Mouse (Mus musculus) midbrain, embryonic 12.5 days (tissue): Measurements from ENCODE around the gene Eif4ebp2. TPM values are rescaled to one million over a fixed set of nuclear protein-coding genes. Genes with fewer than 3 reads are reported as not detected.

ENCODE experiments used
- ATAC-seq: fragments of 200-750 bp; cut with Nextera tagmentation; 2 replicates; pipeline ENCODE4 v1.8.0; 2017; ENCODE audit warnings: low read depth, moderate TSS enrichment, moderate library complexity; ENCODE audit not compliant: low FRiP score
- H3K27ac ChIP-seq: fragments of 300-500 bp; sonication (generic); replicated peaks from 2 replicates; pipeline ENCODE4 v1.5.1; 2016; ENCODE audit warnings: mild to moderate bottlenecking
- H3K27me3 ChIP-seq: fragments of 300-500 bp; sonication (generic); 2 replicates; pipeline ENCODE4 v1.6.1; 2016; ENCODE audit warnings: mild to moderate bottlenecking
- H3K36me3 ChIP-seq: fragments of 300-500 bp; sonication (generic); 2 replicates; pipeline ENCODE4 v1.6.1; 2016
- H3K4me1 ChIP-seq: fragments of 300-500 bp; sonication (generic); 2 replicates; pipeline ENCODE4 v1.6.1; 2016
- H3K4me2 ChIP-seq: fragments of 300-500 bp; sonication (generic); replicated peaks from 2 replicates; pipeline ENCODE4 v1.6.1; 2016; ENCODE audit warnings: mild to moderate bottlenecking, moderate library complexity
- H3K4me3 ChIP-seq: fragments of 300-500 bp; sonication (generic); 2 replicates; pipeline ENCODE4 v1.5.1; 2016; ENCODE audit warnings: mild to moderate bottlenecking
- H3K9ac ChIP-seq: fragments of 300-500 bp; sonication (generic); replicated peaks from 2 replicates; pipeline ENCODE4 v1.6.1; 2016; ENCODE audit warnings: mild to moderate bottlenecking, moderate library complexity
- H3K9me3 ChIP-seq: fragments of 300-500 bp; sonication (generic); 2 replicates; pipeline ENCODE4 v1.6.1; 2016; ENCODE audit warnings: mild to moderate bottlenecking
- WGBS: fragments of 180-500 bp; shearing (Covaris S2); methylation state at CpG from one replicate; pipeline ENCODE4 v1.1.7; 2016; 5-methylcytosine and 5-hydroxymethylcytosine counted together
- polyA plus RNA-seq: library from polyadenylated mRNA; unstranded; fragments of >200 nt; fragmentation: Nextera tagmentation; extraction: Ambion mirVana; gene quantifications from 2 replicates; pipeline ENCODE4 v1.2.1, GENCODE M21; 2016

The Eif4ebp2 gene
- polyA plus RNA-seq, 1 experiment from 2014 or later = 79.2 TPM

GRCm38 (mm10) chr10:61416561-61416960 is 35.9 kb downstream of the Eif4ebp2 start:
- Histone ChIP-seq H3K4me3 (no peak overlapping the region), H3K4me1 (peaks cover 9% of the 10 kb centered on the region; the same call in 1 of the 2 replicates), H3K36me3 (no peaks in the 10 kb centered on the region), H3K27me3 (peaks cover 57% of the 10 kb centered on the region), H3K4me2 (no peak overlapping the region), H3K9me3 (no peaks in the 10 kb centered on the region), H3K27ac (no peak overlapping the region), H3K9ac (no peak overlapping the region)
- 37% methylated on average over 7 of the region's 7 CpGs for WGBS
- no peak for ATAC-seq

- Histone ChIP-seq H3K36me3 (no peaks in the 10 kb centered on the region), H3K9ac (no peak overlapping the region), H3K27me3 (peaks cover 54% of the 10 kb centered on the region), H3K27ac (no peak overlapping the region), H3K9me3 (no peaks in the 10 kb centered on the region), H3K4me3 (no peak overlapping the region), H3K4me1 (peaks cover 9% of the 10 kb centered on the region; the same call in 1 of the 2 replicates), H3K4me2 (no peak overlapping the region)
- WGBS = 20% methylated on average over 8 of the region's 8 CpGs
- ATAC-seq = no peak
Measured at GRCm38 (mm10) chr10:61415890-61416289, 36.6 kb downstream of the Eif4ebp2 start.

- peaks cover 48% of the 10 kb centered on the region for H3K27me3 ChIP-seq
- H3K36me3 ChIP-seq = no peaks in the 10 kb centered on the region
- H3K27ac ChIP-seq = no peak overlapping the region
- no peak overlapping the region for H3K4me3 ChIP-seq
- H3K9ac ChIP-seq = no peak overlapping the region
- no peak overlapping the region for H3K4me2 ChIP-seq
- peaks cover 11% of the 10 kb centered on the region; the same call in 1 of the 2 replicates for H3K4me1 ChIP-seq
- ATAC-seq = no peak
- 73% methylated on average over 3 of the region's 3 CpGs for WGBS
- H3K9me3 ChIP-seq = no peaks in the 10 kb centered on the region
Measured at GRCm38 (mm10) chr10:61415240-61415639, 37.2 kb downstream of the Eif4ebp2 start.

- Histone ChIP-seq H3K27ac (no peak overlapping the region), H3K4me2 (no peak overlapping the region), H3K4me3 (no peak overlapping the region), H3K36me3 (no peaks in the 10 kb centered on the region), H3K4me1 (peaks cover 8% of the 10 kb centered on the region; the same call in 1 of the 2 replicates), H3K9me3 (no peaks in the 10 kb centered on the region), H3K27me3 (peaks cover 26% of the 10 kb centered on the region), H3K9ac (no peak overlapping the region)
- WGBS = 65% methylated on average over 21 of the region's 21 CpGs
- no peak for ATAC-seq
Measured at GRCm38 (mm10) chr10:61412910-61413625, 39.4 kb downstream of the Eif4ebp2 start.

GRCm38 (mm10) chr10:61410193-61410592 is 42.3 kb downstream of the Eif4ebp2 start:
- Histone ChIP-seq H3K4me1 (0 out of 2 replicates have a peak, but pooled peaks cover 6% of the 10 kb centered on the region), H3K4me2 (no peak overlapping the region), H3K9me3 (no peaks in the 10 kb centered on the region), H3K27ac (no peak overlapping the region), H3K36me3 (no peaks in the 10 kb centered on the region), H3K27me3 (peaks cover 7% of the 10 kb centered on the region; the same call in 1 of the 2 replicates), H3K9ac (no peak overlapping the region), H3K4me3 (no peak overlapping the region)
- 18% methylated on average over 9 of the region's 9 CpGs for WGBS
- ATAC-seq = no peak

- ATAC-seq = no peak
- no peaks in the 10 kb centered on the region for H3K36me3 ChIP-seq
- no peak overlapping the region for H3K4me3 ChIP-seq
- no peak overlapping the region for H3K27ac ChIP-seq
- H3K4me1 ChIP-seq = 0 out of 2 replicates have a peak, but pooled peaks cover 6% of the 10 kb centered on the region
- WGBS = under 1% methylated on average over 4 of the region's 4 CpGs
- H3K9ac ChIP-seq = no peak overlapping the region
- H3K4me2 ChIP-seq = no peak overlapping the region
- no peaks in the 10 kb centered on the region for H3K9me3 ChIP-seq
- peaks cover 7% of the 10 kb centered on the region; the same call in 1 of the 2 replicates for H3K27me3 ChIP-seq
Measured at GRCm38 (mm10) chr10:61409776-61410175, 42.7 kb downstream of the Eif4ebp2 start.

- no peak overlapping the region for H3K9ac ChIP-seq
- H3K27ac ChIP-seq = no peak overlapping the region
- WGBS = 9% methylated on average over 10 of the region's 10 CpGs
- peaks cover 7% of the 10 kb centered on the region; the same call in 1 of the 2 replicates for H3K27me3 ChIP-seq
- no peak overlapping the region for H3K4me2 ChIP-seq
- H3K4me3 ChIP-seq = no peak overlapping the region
- ATAC-seq = no peak
- H3K36me3 ChIP-seq = no peaks in the 10 kb centered on the region
- 0 out of 2 replicates have a peak, but pooled peaks cover 6% of the 10 kb centered on the region for H3K4me1 ChIP-seq
- H3K9me3 ChIP-seq = no peaks in the 10 kb centered on the region
Measured at GRCm38 (mm10) chr10:61405958-61406357, 46.5 kb downstream of the Eif4ebp2 start.

GRCm38 (mm10) chr10:61402911-61403310 is 49.5 kb downstream of the Eif4ebp2 start:
- ATAC-seq = no peak
- no peak overlapping the region for H3K27ac ChIP-seq
- no peaks in the 10 kb centered on the region for H3K36me3 ChIP-seq
- H3K4me2 ChIP-seq = no peak overlapping the region
- WGBS = 93% methylated on average over 2 of the region's 2 CpGs
- no peaks in the 10 kb centered on the region for H3K9me3 ChIP-seq
- no peak overlapping the region for H3K4me3 ChIP-seq
- peaks cover 7% of the 10 kb centered on the region; the same call in 1 of the 2 replicates for H3K27me3 ChIP-seq
- H3K4me1 ChIP-seq = no peaks in the 10 kb centered on the region
- H3K9ac ChIP-seq = no peak overlapping the region

- no peak for ATAC-seq
- WGBS = 73% methylated on average over 5 of the region's 5 CpGs
- no peak overlapping the region for H3K9ac ChIP-seq
- no peaks in the 10 kb centered on the region for H3K36me3 ChIP-seq
- H3K27ac ChIP-seq = no peak overlapping the region
- no peak overlapping the region for H3K4me3 ChIP-seq
- no peak overlapping the region for H3K4me2 ChIP-seq
- H3K27me3 ChIP-seq = peaks cover 7% of the 10 kb centered on the region; the same call in 1 of the 2 replicates
- no peaks in the 10 kb centered on the region for H3K9me3 ChIP-seq
- no peaks in the 10 kb centered on the region for H3K4me1 ChIP-seq
Measured at GRCm38 (mm10) chr10:61402480-61402879, 50.0 kb downstream of the Eif4ebp2 start.

- WGBS = 87% methylated on average over 5 of the region's 5 CpGs
- Histone ChIP-seq H3K36me3 (no peaks in the 10 kb centered on the region), H3K27me3 (no peaks in the 10 kb centered on the region), H3K9ac (no peak overlapping the region), H3K27ac (no peak overlapping the region), H3K9me3 (no peaks in the 10 kb centered on the region), H3K4me2 (no peak overlapping the region), H3K4me3 (no peak overlapping the region), H3K4me1 (no peaks in the 10 kb centered on the region)
- no peak for ATAC-seq
Measured at GRCm38 (mm10) chr10:61400407-61400806, 52.1 kb downstream of the Eif4ebp2 start.

- Histone ChIP-seq H3K9ac (no peak overlapping the region), H3K27me3 (no peaks in the 10 kb centered on the region), H3K36me3 (no peaks in the 10 kb centered on the region), H3K9me3 (no peaks in the 10 kb centered on the region), H3K4me2 (no peak overlapping the region), H3K27ac (no peak overlapping the region), H3K4me1 (0 out of 2 replicates have a peak, but pooled peaks cover 2% of the 10 kb centered on the region), H3K4me3 (no peak overlapping the region)
- ATAC-seq = peak; percentile 62; the same call in 1 of the 2 replicates
- WGBS = 25% methylated on average over 13 of the region's 13 CpGs
Measured at GRCm38 (mm10) chr10:61399156-61399734, 53.2 kb downstream of the Eif4ebp2 start.

GRCm38 (mm10) chr10:61398125-61398524 is 54.3 kb downstream of the Eif4ebp2 start:
- 50% methylated on average over 3 of the region's 3 CpGs for WGBS
- Histone ChIP-seq H3K27ac (no peak overlapping the region), H3K4me2 (no peak overlapping the region), H3K9ac (no peak overlapping the region), H3K9me3 (no peaks in the 10 kb centered on the region), H3K4me3 (no peak overlapping the region), H3K27me3 (no peaks in the 10 kb centered on the region), H3K4me1 (0 out of 2 replicates have a peak, but pooled peaks cover 2% of the 10 kb centered on the region), H3K36me3 (no peaks in the 10 kb centered on the region)
- no peak for ATAC-seq
